Mouse (Mus musculus) bone marrow, adult 2 months (tissue): Measurements from ENCODE around the gene Olfr120.
"Not testable (repeated sequence)": the region's sequence is repeated elsewhere in the genome, so short reads cannot be mapped to it uniquely, and the experiment has no call there.

Experiments used
- CTCF ChIP-seq: fragments of 200-500 bp; IDR thresholded peaks from 2 replicates; pipeline ENCODE4 v1.5.1; 2011; ENCODE audit warnings: low read length, control low read depth; ENCODE audit not compliant: control insufficient read depth, insufficient read depth
- POLR2A ChIP-seq: fragments of 200-500 bp; IDR thresholded peaks from 2 replicates; pipeline ENCODE4 v1.6.1; 2011; ENCODE audit warnings: low read depth, mild to moderate bottlenecking, control low read depth, low read length, borderline replicate concordance; ENCODE audit not compliant: control insufficient read depth

DNA sequence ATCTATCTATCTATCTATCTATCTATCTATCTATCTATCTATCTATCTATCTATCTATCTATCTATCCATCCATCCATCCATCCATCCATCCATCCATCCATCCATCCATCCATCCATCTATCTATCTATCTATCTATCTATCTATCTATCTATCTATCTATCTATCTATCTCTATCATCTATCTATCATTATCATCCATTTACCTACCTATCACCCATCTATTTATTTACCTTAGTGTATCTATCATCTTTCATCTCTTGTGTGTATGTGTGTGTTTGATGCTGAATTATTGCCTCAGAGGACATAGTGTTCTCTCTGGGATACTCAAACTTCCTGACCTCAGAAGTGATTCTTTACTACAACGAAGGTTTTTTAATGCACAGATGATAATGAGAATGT lies 25.3 kb upstream of the Olfr120 start, which contains the start of gene Olfr119:
- not testable (repeated sequence) for TF ChIP-seq CTCF, POLR2A
